Mouse (Mus musculus): ENCODE data around the gene Dnajc12. TPM values are rescaled to one million over a fixed set of nuclear protein-coding genes. Genes with fewer than 3 reads are reported as not detected.

Dnajc12 gene
- polyA plus RNA-seq, 1 experiment from 2014 or later = 10.0 TPM

DNA sequence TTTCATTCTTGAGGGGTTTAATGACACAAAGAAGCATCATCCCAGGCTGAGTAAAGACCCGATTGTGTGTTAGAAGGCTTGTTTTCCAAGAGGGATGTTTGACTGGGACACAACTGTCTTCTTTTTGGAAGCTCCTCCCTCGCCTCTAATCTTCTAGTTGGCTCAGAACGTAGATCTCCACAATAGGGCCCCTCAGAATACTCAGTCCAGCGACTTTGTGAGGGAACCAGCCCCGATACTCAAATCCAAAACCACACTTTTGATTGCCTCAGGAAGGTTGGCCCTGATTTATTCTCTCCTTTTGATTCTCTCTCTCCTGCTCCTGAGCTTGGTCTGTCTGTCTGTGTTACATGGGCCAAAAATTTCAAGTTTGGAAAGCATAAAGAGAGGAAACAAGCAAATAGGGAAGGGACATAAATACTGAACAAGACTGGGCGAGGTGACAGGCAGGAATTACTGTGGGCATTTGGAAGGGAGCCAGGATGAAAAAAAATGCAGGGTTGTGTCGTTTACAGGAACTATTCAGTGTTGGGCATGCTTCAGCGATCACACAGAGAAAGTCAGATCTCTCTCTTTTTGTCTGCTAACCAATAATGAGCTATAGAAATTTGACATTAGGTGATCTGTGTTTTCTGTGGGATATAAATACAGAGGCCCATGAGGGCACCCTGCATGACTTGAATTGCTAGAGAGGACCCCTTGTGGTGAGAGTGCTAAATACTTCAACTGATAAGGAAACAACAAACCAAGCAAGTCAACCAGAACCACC, 73.1 kb downstream of the Dnajc12 start:
- no peaks in the 10 kb centered on the region for H3K4me1 ChIP-seq (ENCODE audit: control insufficient read depth, insufficient read depth, low read length)
- H3K36me3 ChIP-seq (ENCODE audit: control insufficient read depth, insufficient read depth, low read length) = no peaks in the 10 kb centered on the region
- H3K27me3 ChIP-seq (ENCODE audit: control insufficient read depth, insufficient read depth, low read length) = no peaks in the 10 kb centered on the region
- 56% methylated on average over 8 of the region's 8 CpGs for WGBS
- no peak overlapping the region for H3K4me2 ChIP-seq (replicated peaks; ENCODE audit: low read depth, low read length)
- H3K9ac ChIP-seq (replicated peaks; ENCODE audit: low read depth, low read length) = no peak overlapping the region
- no peak; the same call in 1 of the 2 replicates for ATAC-seq (ENCODE audit: insufficient number of reproducible peaks, insufficient read depth, low FRiP score, low read depth)
- no peak overlapping the region for H3K27ac ChIP-seq (ENCODE audit: low read length)
- H3K4me3 ChIP-seq (ENCODE audit: low read depth, low read length) = no peak overlapping the region
- no peaks in the 10 kb centered on the region for H3K9me3 ChIP-seq (ENCODE audit: control insufficient read depth, low read depth, low read length)

DNA sequence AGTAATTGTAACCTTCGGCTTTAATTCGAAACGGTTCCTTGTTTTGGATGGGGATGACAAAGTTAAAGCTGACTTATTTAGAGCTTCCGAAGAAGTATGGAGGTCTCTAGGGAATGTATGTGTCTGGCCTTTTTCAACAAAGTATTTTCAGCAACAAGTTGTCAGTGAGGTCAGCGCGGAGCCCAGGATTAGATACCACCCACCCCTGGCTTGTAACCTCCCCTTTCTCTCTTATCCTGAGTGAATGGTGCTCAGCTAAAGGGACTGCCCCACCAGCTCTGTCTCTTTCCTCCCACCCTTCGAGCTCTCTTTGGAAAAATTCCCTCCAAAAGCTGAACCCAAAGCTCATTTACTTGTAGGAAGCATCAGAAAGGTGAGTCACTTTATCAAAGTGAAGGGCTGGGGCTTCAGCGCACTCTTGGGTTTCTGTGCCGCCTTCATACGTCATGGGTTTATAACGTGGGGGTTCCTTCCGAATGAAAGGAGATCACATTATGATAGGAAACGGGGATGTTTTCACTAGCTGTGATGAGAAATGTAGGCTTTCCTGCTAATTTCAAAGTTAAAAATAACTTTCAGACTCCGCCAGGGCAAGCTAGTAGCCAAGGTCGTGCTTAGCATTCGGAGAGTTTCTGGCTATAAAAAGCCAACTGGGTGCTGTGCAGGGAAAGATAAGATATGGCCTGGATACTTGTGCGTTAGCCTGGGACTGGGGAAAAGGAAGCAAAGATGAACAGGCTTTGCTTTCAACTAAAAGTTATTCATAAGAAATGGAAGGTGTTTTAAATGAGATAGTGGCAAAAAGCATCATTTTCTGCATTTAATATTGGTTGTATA, 75.3 kb downstream of the Dnajc12 start:
- Histone ChIP-seq H3K27me3 (ENCODE audit: control insufficient read depth, insufficient read depth, low read length) (no peaks in the 10 kb centered on the region), H3K27ac (ENCODE audit: low read length) (no peak overlapping the region), H3K4me3 (ENCODE audit: low read depth, low read length) (no peak overlapping the region), H3K4me2 (replicated peaks; ENCODE audit: low read depth, low read length) (no peak overlapping the region), H3K36me3 (ENCODE audit: control insufficient read depth, insufficient read depth, low read length) (no peaks in the 10 kb centered on the region), H3K4me1 (ENCODE audit: control insufficient read depth, insufficient read depth, low read length) (no peaks in the 10 kb centered on the region), H3K9me3 (ENCODE audit: control insufficient read depth, low read depth, low read length) (no peaks in the 10 kb centered on the region), H3K9ac (replicated peaks; ENCODE audit: low read depth, low read length) (no peak overlapping the region)
- 57% methylated on average over 17 of the region's 17 CpGs for WGBS
- 0 out of 2 replicates have a peak, but pooled peaks have one; percentile 33 for ATAC-seq (ENCODE audit: insufficient number of reproducible peaks, insufficient read depth, low FRiP score, low read depth)

Other genes with a start within 250 kb of the Dnajc12 start
- gene Mypn, start 178.5 kb upstream of the Dnajc12 start, polyA plus RNA-seq (2014; fragmentation: Nextera tagmentation; extraction: Ambion mirVana) = not detected in 2 replicates
- 48.6 and 49.1 TPM in 2 replicates for gene Herc4, start 138.6 kb upstream of the Dnajc12 start, polyA plus RNA-seq (2014; fragmentation: Nextera tagmentation; extraction: Ambion mirVana)
- gene Sirt1, start 739 bp upstream of the Dnajc12 start, polyA plus RNA-seq (2014; fragmentation: Nextera tagmentation; extraction: Ambion mirVana) = 8.1 and 8.6 TPM in 2 replicates
- gene Gm7075, start 39.3 kb downstream of the Dnajc12 start, polyA plus RNA-seq (2014; fragmentation: Nextera tagmentation; extraction: Ambion mirVana) = not detected in 2 replicates
- gene Ctnna3, start 47.7 kb downstream of the Dnajc12 start, polyA plus RNA-seq (2014; fragmentation: Nextera tagmentation; extraction: Ambion mirVana) = 0.78 and 0.83 TPM in 2 replicates